Mouse (Mus musculus) hindbrain, postnatal 0 days (tissue): ENCODE results near the gene Akap1. TPM values are rescaled to one million over a fixed set of nuclear protein-coding genes. Genes with fewer than 3 reads are reported as not detected.
A peak's percentile ranks its signal among the peaks of the same experiment; 100 is the strongest.

ENCODE experiments used
- ATAC-seq: fragments of 200-750 bp; cut with Nextera tagmentation; 2 replicates; pipeline ENCODE4 v1.8.0; 2017; ENCODE audit warnings: mild to moderate bottlenecking, moderate TSS enrichment, moderate library complexity
- DNase-seq: peaks from one replicate; pipeline ENCODE4 v3.0.0-alpha.2; 2015; ENCODE audit warnings: low spot score
- H3K27ac ChIP-seq: fragments of 300-500 bp; sonication (generic); 2 replicates; pipeline ENCODE4 v1.5.1; 2014; ENCODE audit warnings: mild to moderate bottlenecking
- H3K27me3 ChIP-seq: fragments of 300-500 bp; sonication (generic); 2 replicates; pipeline ENCODE4 v1.6.1; 2014; ENCODE audit warnings: low read length, mixed read lengths; ENCODE audit not compliant: insufficient read depth
- H3K36me3 ChIP-seq: fragments of 300-500 bp; sonication (generic); 2 replicates; pipeline ENCODE4 v1.6.1; 2014; ENCODE audit warnings: low read length, mixed read lengths; ENCODE audit not compliant: insufficient read depth
- H3K4me1 ChIP-seq: fragments of 300-500 bp; sonication (generic); 2 replicates; pipeline ENCODE4 v1.6.1; 2014; ENCODE audit warnings: antibody characterized with exemption, low read length, mixed read lengths; ENCODE audit not compliant: insufficient read depth
- H3K4me2 ChIP-seq: fragments of 300-500 bp; sonication (generic); 2 replicates; pipeline ENCODE4 v1.6.1; 2014; ENCODE audit warnings: low read depth, mild to moderate bottlenecking, low read length, moderate library complexity, mixed read lengths
- H3K4me3 ChIP-seq: fragments of 300-500 bp; sonication (generic); 2 replicates; pipeline ENCODE4 v1.5.1; 2014; ENCODE audit warnings: low read length
- H3K9ac ChIP-seq: fragments of 300-500 bp; sonication (generic); replicated peaks from 2 replicates; pipeline ENCODE4 v1.6.1; 2014; ENCODE audit warnings: mild to moderate bottlenecking, low read length, moderate library complexity, mixed read lengths
- H3K9me3 ChIP-seq: fragments of 300-500 bp; sonication (generic); 2 replicates; pipeline ENCODE4 v1.6.1; 2016; ENCODE audit warnings: low read length, mixed read lengths
- CTCF ChIP-seq: IDR thresholded peaks from 2 replicates; pipeline ENCODE4 v1.5.1; 2016; ENCODE audit warnings: antibody characterized with exemption, control low read depth, low read depth
- WGBS: fragments of 180-500 bp; shearing (Covaris S2); extraction: QIAGEN DNeasy Blood & Tissue Kit; methylation state at CpG from one replicate; pipeline ENCODE4 v1.1.7; 2014; 5-methylcytosine and 5-hydroxymethylcytosine counted together
- polyA plus RNA-seq: library from polyadenylated mRNA; unstranded; fragments of >200 nt; fragmentation: Nextera tagmentation; extraction: Ambion mirVana; gene quantifications from 2 replicates; pipeline ENCODE4 v1.2.1, GENCODE M21; 2015
- total RNA-seq: library from RNA; depleted of rRNA; stranded (reverse); fragments of >200 nt; gene quantifications from 2 replicates; pipeline ENCODE4 v1.2.3, GENCODE M21; 2014; rRNA removed

Akap1 gene
- total RNA-seq (38.7 and 51.5 TPM in 2 replicates), polyA plus RNA-seq (19.5 and 20.8 TPM in 2 replicates)

GRCm38 (mm10) chr11:88864458-88865197, at the start of gene Akap1:
Akap1 (minus strand) TSS chr11:88864586.
- DNase-seq, result peak; percentile 98
- Histone ChIP-seq H3K4me3 (peak within 1 kb of the TSS; percentile 79), H3K27ac (peak within 1 kb of the TSS; percentile 84), H3K9ac (peak within 1 kb of the TSS; percentile 79), H3K4me1 (0 out of 2 replicates have a peak, but pooled peaks cover 5% of the 10 kb centered on the region), H3K4me2 (peak within 1 kb of the TSS; percentile 100), H3K36me3 (no peaks in the 10 kb centered on the region), H3K27me3 (no peaks in the 10 kb centered on the region), H3K9me3 (no peaks in the 10 kb centered on the region)
- TF ChIP-seq CTCF, result no peak
- 2% methylated on average over 46 of the region's 60 CpGs for WGBS
- peak; percentile 99 for ATAC-seq

- WGBS, result 75% methylated on average over 8 of the region's 8 CpGs
- peak; percentile 18 for DNase-seq
These were observed 45.1 kb upstream of the Akap1 start for GRCm38 (mm10) chr11:88909388-88910036.

GRCm38 (mm10) chr11:88908557-88909211, 44.3 kb upstream of the Akap1 start:
- DNase-seq (peak; percentile 68), ATAC-seq (no peak)
- Histone ChIP-seq H3K9ac (no peak overlapping the region), H3K36me3 (no peaks in the 10 kb centered on the region), H3K27ac (no peak overlapping the region), H3K4me3 (no peak overlapping the region), H3K27me3 (no peaks in the 10 kb centered on the region), H3K4me1 (no peaks in the 10 kb centered on the region), H3K9me3 (no peaks in the 10 kb centered on the region), H3K4me2 (no peak overlapping the region)
- peak; percentile 72 for TF ChIP-seq CTCF
- 94% methylated on average over 1 of the region's 1 CpGs for WGBS

More at GRCm38 (mm10) chr11:88909388-88910036, 45.1 kb upstream of the Akap1 start:
- Histone ChIP-seq H3K4me1 (no peaks in the 10 kb centered on the region), H3K9ac (no peak overlapping the region), H3K27ac (no peak overlapping the region), H3K36me3 (no peaks in the 10 kb centered on the region), H3K4me2 (no peak overlapping the region), H3K9me3 (no peaks in the 10 kb centered on the region), H3K4me3 (no peak overlapping the region), H3K27me3 (no peaks in the 10 kb centered on the region)
- ATAC-seq, result no peak
- TF ChIP-seq CTCF, result no peak

- Histone ChIP-seq H3K4me1 (no peaks in the 10 kb centered on the region), H3K9me3 (no peaks in the 10 kb centered on the region), H3K27me3 (no peaks in the 10 kb centered on the region), H3K9ac (no peak overlapping the region), H3K4me3 (no peak overlapping the region), H3K36me3 (no peaks in the 10 kb centered on the region), H3K27ac (no peak overlapping the region), H3K4me2 (no peak overlapping the region)
- no peak for TF ChIP-seq CTCF
- DNase-seq (no peak), ATAC-seq (no peak)
- 97% methylated on average over 7 of the region's 7 CpGs for WGBS
These were observed 43.5 kb upstream of the Akap1 start for GRCm38 (mm10) chr11:88907886-88908285.

- no peak for DNase-seq
- no peak for TF ChIP-seq CTCF
- Histone ChIP-seq H3K4me1 (no peaks in the 10 kb centered on the region), H3K9ac (no peak overlapping the region), H3K27ac (no peak overlapping the region), H3K4me3 (no peak overlapping the region), H3K36me3 (no peaks in the 10 kb centered on the region), H3K4me2 (no peak overlapping the region), H3K27me3 (no peaks in the 10 kb centered on the region), H3K9me3 (no peaks in the 10 kb centered on the region)
- 40% methylated on average over 2 of the region's 2 CpGs for WGBS
- no peak for ATAC-seq
These were observed 41.2 kb upstream of the Akap1 start for GRCm38 (mm10) chr11:88905621-88906020.

- Histone ChIP-seq H3K9me3 (no peaks in the 10 kb centered on the region), H3K27ac (no peak overlapping the region), H3K9ac (no peak overlapping the region), H3K27me3 (no peaks in the 10 kb centered on the region), H3K4me2 (no peak overlapping the region), H3K4me1 (no peaks in the 10 kb centered on the region), H3K36me3 (no peaks in the 10 kb centered on the region), H3K4me3 (no peak overlapping the region)
- ATAC-seq, result no peak
- DNase-seq, result no peak
- no peak for TF ChIP-seq CTCF
- WGBS, result 64% methylated on average over 2 of the region's 2 CpGs
These were observed 39.7 kb upstream of the Akap1 start for GRCm38 (mm10) chr11:88904080-88904479.
